ENCODE assay signal across 8 mouse cellular contexts in the genomic region with DNA sequence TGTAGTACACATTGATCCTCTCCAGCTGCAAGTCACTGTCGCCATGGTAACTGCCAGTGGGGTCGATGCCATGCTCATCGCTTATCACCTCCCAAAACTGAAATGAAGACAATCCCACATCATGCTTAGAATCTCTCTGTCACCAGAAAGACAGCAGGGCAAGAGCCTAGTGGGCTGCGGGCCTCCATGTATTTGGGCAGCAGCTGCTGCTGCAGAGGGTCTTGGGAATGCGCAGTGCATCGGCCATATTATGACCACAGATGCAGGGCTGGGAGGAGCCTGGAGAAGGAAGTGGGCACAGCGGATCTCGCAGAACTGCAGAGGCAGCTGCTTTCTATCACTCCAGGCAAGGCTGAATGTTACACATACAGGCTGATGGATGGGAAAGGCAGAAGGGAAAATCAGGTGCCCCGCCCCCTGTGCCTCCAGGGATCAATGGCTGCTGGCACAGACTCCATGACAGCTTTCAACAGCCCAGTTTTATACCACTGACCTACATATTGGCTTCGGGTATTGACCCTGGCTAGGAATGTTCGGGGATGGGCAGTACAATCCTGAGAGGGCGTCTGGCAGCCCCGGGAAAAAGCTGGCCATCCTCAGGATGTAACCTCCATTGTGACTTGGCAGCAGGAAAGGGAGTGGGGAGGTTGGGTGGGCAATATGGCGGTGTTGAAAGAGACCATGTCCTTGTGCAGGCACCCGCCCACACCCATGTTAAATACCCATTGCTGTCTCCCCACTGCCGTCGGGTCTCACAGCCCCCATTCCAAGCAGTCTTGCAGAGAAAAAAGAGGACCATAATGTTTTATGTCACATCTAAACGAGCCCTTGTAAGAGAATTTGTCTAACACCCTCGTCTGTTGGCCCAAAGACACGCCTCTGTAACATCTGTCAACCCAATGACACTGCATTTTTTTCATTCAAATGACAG. TPM values are rescaled to one million over a fixed set of nuclear protein-coding genes. Genes with fewer than 3 reads are reported as not detected.
DNase-seq lines count a peak whose midpoint lies in the region; ATAC-seq lines count a peak whose summit lies in the region.

No protein-coding gene starts in this region.

- WGBS in forebrain, embryonic 13.5 days = 57% methylated on average over 20 of the region's 20 CpGs
- 17% methylated on average over 20 of the region's 20 CpGs for WGBS in hindbrain, embryonic 14.5 days
- 56% methylated on average over 20 of the region's 20 CpGs for WGBS in limb, embryonic 11.5 days
- 29% methylated on average over 20 of the region's 20 CpGs for WGBS in midbrain, embryonic 13.5 days

- H3K9ac ChIP-seq in forebrain, embryonic 13.5 days = peak overlapping the region; percentile 92
- peak overlapping the region; percentile 99 for H3K9ac ChIP-seq in hindbrain, embryonic 14.5 days
- no peak overlapping the region for H3K9ac ChIP-seq in limb, embryonic 11.5 days (ENCODE audit: low read length)
- peak overlapping the region; percentile 95 for H3K9ac ChIP-seq in midbrain, embryonic 13.5 days (replicated peaks)

- peak overlapping the region; percentile 82 for H3K4me2 ChIP-seq in forebrain, embryonic 13.5 days
- peak overlapping the region; percentile 58 for H3K4me2 ChIP-seq in hindbrain, embryonic 14.5 days (replicated peaks)
- peak overlapping the region; percentile 92 for H3K4me2 ChIP-seq in limb, embryonic 11.5 days (ENCODE audit: low read depth, severe bottlenecking)
- peak overlapping the region; percentile 65 for H3K4me2 ChIP-seq in midbrain, embryonic 13.5 days (replicated peaks)

- H3K27me3 ChIP-seq in forebrain, embryonic 13.5 days = no peaks in the 10 kb centered on the region
- H3K27me3 ChIP-seq in hindbrain, embryonic 14.5 days (ENCODE audit: control insufficient read depth, insufficient read depth, low read length) = no peaks in the 10 kb centered on the region
- H3K27me3 ChIP-seq in limb, embryonic 11.5 days (ENCODE audit: control insufficient read depth, insufficient read depth, low read length) = no peaks in the 10 kb centered on the region
- no peaks in the 10 kb centered on the region for H3K27me3 ChIP-seq in midbrain, embryonic 13.5 days

- ATAC-seq in forebrain, embryonic 13.5 days = peak; percentile 55
- peak; percentile 68 for ATAC-seq in hindbrain, embryonic 14.5 days (ENCODE audit: low FRiP score)
- ATAC-seq in limb, embryonic 11.5 days (ENCODE audit: insufficient number of reproducible peaks, low FRiP score, low TSS enrichment, low read depth) = 0 out of 2 replicates have a peak, but pooled peaks have one; percentile 34
- peak; percentile 73 for ATAC-seq in midbrain, embryonic 13.5 days

- H3K4me3 ChIP-seq in forebrain, embryonic 13.5 days = peak overlapping the region; percentile 78
- peak overlapping the region; percentile 95 for H3K4me3 ChIP-seq in hindbrain, embryonic 14.5 days (replicated peaks; ENCODE audit: low read length)
- peak overlapping the region; percentile 56 for H3K4me3 ChIP-seq in limb, embryonic 11.5 days (ENCODE audit: low read depth, low read length)
- H3K4me3 ChIP-seq in midbrain, embryonic 13.5 days (replicated peaks) = peak overlapping the region; percentile 93

- H3K27ac ChIP-seq in forebrain, embryonic 13.5 days = peak overlapping the region; percentile 84
- H3K27ac ChIP-seq in hindbrain, embryonic 14.5 days = peak overlapping the region; percentile 96
- H3K27ac ChIP-seq in limb, embryonic 11.5 days (replicated peaks; ENCODE audit: low read depth, low read length) = no peak overlapping the region
- peak overlapping the region; percentile 95 for H3K27ac ChIP-seq in midbrain, embryonic 13.5 days

- DNase-seq in layer of hippocampus, adult 11-12 months (ENCODE audit: low spot score) = peak; percentile 68
- DNase-seq in layer of hippocampus, adult 9-10 months (ENCODE audit: low spot score) = no peak
- peak; percentile 47 for DNase-seq in c-Kit-positive CD71-positive TER-119-positive erythroid progenitor cells, embryonic 14.5 days (ENCODE audit: low spot score)
- DNase-seq in hindbrain, embryonic 14.5 days (ENCODE audit: low spot score) = peak; percentile 71
- peak; percentile 38 for DNase-seq in limb, embryonic 11.5 days (ENCODE audit: low spot score)
- peak; percentile 58 for DNase-seq in thymus, postnatal 0 days (ENCODE audit: low spot score)

- peaks cover 34% of the 10 kb centered on the region for H3K4me1 ChIP-seq in forebrain, embryonic 13.5 days
- H3K4me1 ChIP-seq in hindbrain, embryonic 14.5 days (replicated peaks; ENCODE audit: control insufficient read depth, insufficient read depth, low read length) = peaks cover 30% of the 10 kb centered on the region
- 0 out of 2 replicates have a peak, but pooled peaks cover 4% of the 10 kb centered on the region for H3K4me1 ChIP-seq in limb, embryonic 11.5 days (ENCODE audit: control insufficient read depth, insufficient read depth, low read length)
- H3K4me1 ChIP-seq in midbrain, embryonic 13.5 days (replicated peaks) = peaks cover 45% of the 10 kb centered on the region

- H3K36me3 ChIP-seq in forebrain, embryonic 13.5 days (ENCODE audit: poor library complexity, severe bottlenecking) = peaks cover 21% of the 10 kb centered on the region
- H3K36me3 ChIP-seq in hindbrain, embryonic 14.5 days (replicated peaks; ENCODE audit: control insufficient read depth, insufficient read depth) = peaks cover 26% of the 10 kb centered on the region
- no peaks in the 10 kb centered on the region for H3K36me3 ChIP-seq in limb, embryonic 11.5 days (ENCODE audit: control insufficient read depth, insufficient read depth, low read length)
- H3K36me3 ChIP-seq in midbrain, embryonic 13.5 days = peaks cover 19% of the 10 kb centered on the region

- no peaks in the 10 kb centered on the region for H3K9me3 ChIP-seq in forebrain, embryonic 13.5 days (replicated peaks)
- no peaks in the 10 kb centered on the region for H3K9me3 ChIP-seq in hindbrain, embryonic 14.5 days (ENCODE audit: control insufficient read depth, low read length)
- no peaks in the 10 kb centered on the region for H3K9me3 ChIP-seq in limb, embryonic 11.5 days (ENCODE audit: control insufficient read depth, low read length)
- H3K9me3 ChIP-seq in midbrain, embryonic 13.5 days = no peaks in the 10 kb centered on the region

RNA-seq across cellular contexts. Expression of a gene that starts 1.0 kb away (rescaled TPM):
- 761 and 874 TPM in 2 replicates for polyA plus RNA-seq in forebrain, embryonic 13.5 days (2015; fragmentation: Nextera tagmentation; extraction: Ambion mirVana)
- 2,565 and 2,873 TPM in 2 replicates for polyA plus RNA-seq in hindbrain, embryonic 14.5 days (2014; fragmentation: Nextera tagmentation; extraction: Ambion mirVana)
- polyA plus RNA-seq in limb, embryonic 11.5 days (2014; fragmentation: Nextera tagmentation; extraction: Ambion mirVana) = 49.1 and 49.9 TPM in 2 replicates
- polyA plus RNA-seq in midbrain, embryonic 13.5 days (2015; fragmentation: Nextera tagmentation; extraction: Ambion mirVana) = 1,655 and 1,711 TPM in 2 replicates
- polyA plus RNA-seq in thymus, postnatal 0 days (2015; fragmentation: Nextera tagmentation; extraction: Ambion mirVana) = 204 and 248 TPM in 2 replicates

RNA-seq across cellular contexts. Expression of a gene that starts 39.4 kb away (rescaled TPM):
- polyA plus RNA-seq in forebrain, embryonic 13.5 days (2015; fragmentation: Nextera tagmentation; extraction: Ambion mirVana) = 36.5 and 37.6 TPM in 2 replicates
- 42.8 and 43.5 TPM in 2 replicates for polyA plus RNA-seq in hindbrain, embryonic 14.5 days (2014; fragmentation: Nextera tagmentation; extraction: Ambion mirVana)
- 36.1 and 41.9 TPM in 2 replicates for polyA plus RNA-seq in limb, embryonic 11.5 days (2014; fragmentation: Nextera tagmentation; extraction: Ambion mirVana)
- polyA plus RNA-seq in midbrain, embryonic 13.5 days (2015; fragmentation: Nextera tagmentation; extraction: Ambion mirVana) = 31.6 and 36.8 TPM in 2 replicates
- polyA plus RNA-seq in thymus, postnatal 0 days (2015; fragmentation: Nextera tagmentation; extraction: Ambion mirVana) = 64.5 and 68.7 TPM in 2 replicates

RNA-seq across cellular contexts. Expression of a gene that starts 53.4 kb away (rescaled TPM):
- polyA plus RNA-seq in forebrain, embryonic 13.5 days (2015; fragmentation: Nextera tagmentation; extraction: Ambion mirVana) = 559 and 618 TPM in 2 replicates
- 682 and 716 TPM in 2 replicates for polyA plus RNA-seq in hindbrain, embryonic 14.5 days (2014; fragmentation: Nextera tagmentation; extraction: Ambion mirVana)
- 22.1 and 24.4 TPM in 2 replicates for polyA plus RNA-seq in limb, embryonic 11.5 days (2014; fragmentation: Nextera tagmentation; extraction: Ambion mirVana)
- 833 and 846 TPM in 2 replicates for polyA plus RNA-seq in midbrain, embryonic 13.5 days (2015; fragmentation: Nextera tagmentation; extraction: Ambion mirVana)
- polyA plus RNA-seq in thymus, postnatal 0 days (2015; fragmentation: Nextera tagmentation; extraction: Ambion mirVana) = 34.5 and 37.3 TPM in 2 replicates

Comparison
In these comparisons a context has a peak if more than half of its experiments do, and no peak if none do; other contexts are left out.
1. RNA of a gene that starts 53.4 kb away (polyA plus RNA-seq): 833 to 846 TPM in midbrain, embryonic 13.5 days, 682 to 716 TPM in hindbrain, embryonic 14.5 days and 559 to 618 TPM in forebrain, embryonic 13.5 days; 34.5 to 37.3 TPM in thymus, postnatal 0 days and 22.1 to 24.4 TPM in limb, embryonic 11.5 days; every median in the first group is over 10 times any median in the second.
2. Peak in every context shown above with its lines, with median percentiles within 50 percentile points of each other: ATAC-seq, H3K4me2 ChIP-seq and H3K4me3 ChIP-seq.